Mouse (Mus musculus) MEL (cell line): Measurements from ENCODE around the gene Chd6. TPM values are rescaled to one million over a fixed set of nuclear protein-coding genes. Genes with fewer than 3 reads are reported as not detected.

Experiments used
- DNase-seq: peaks from one replicate; pipeline ENCODE4 v3.0.0; 2011; ENCODE audit warnings: low read depth, low spot score
- H3K27ac ChIP-seq: 2 replicates; pipeline ENCODE4 v1.5.1; 2012; ENCODE audit warnings: low read depth, mild to moderate bottlenecking, control low read depth, low read length, moderate library complexity; ENCODE audit not compliant: control insufficient read depth
- H3K27me3 ChIP-seq, 2 experiments: fragments of 150-350 bp in 1 of 2; sonication (generic) in 1 of 2; 2 replicates each; pipeline ENCODE4 v1.6.1; 2012; ENCODE audit warnings: low read length in 2 of 2, mild to moderate bottlenecking in 2 of 2, improper control_type of control experiment in 1 of 2, moderate library complexity in 1 of 2; ENCODE audit not compliant: insufficient read depth in 2 of 2, control insufficient read depth in 1 of 2
- H3K36me3 ChIP-seq, 2 experiments: 2 replicates each; pipeline ENCODE4 v1.6.1; 2012 to 2014; ENCODE audit warnings: low read length in 2 of 2, improper control_type of control experiment in 1 of 2, inconsistent platforms in 1 of 2, mild to moderate bottlenecking in 1 of 2; ENCODE audit not compliant: insufficient read depth in 2 of 2, control insufficient read depth in 1 of 2
- H3K4me1 ChIP-seq, 2 experiments: fragments of 150-350 bp in 1 of 2; sonication (generic) in 1 of 2; 2 replicates each; pipeline ENCODE4 v1.6.1; 2012; ENCODE audit warnings: low read length in 2 of 2, improper control_type of control experiment in 1 of 2, mild to moderate bottlenecking in 1 of 2; ENCODE audit not compliant: insufficient read depth in 2 of 2, control insufficient read depth in 1 of 2
- H3K4me3 ChIP-seq, 2 experiments: fragments of 150-350 bp in 1 of 2; sonication (generic) in 1 of 2; 2 replicates each; pipeline ENCODE4 v1.5.1; 2012; ENCODE audit warnings: low read depth in 2 of 2, low read length in 2 of 2, mild to moderate bottlenecking in 2 of 2, moderate library complexity in 2 of 2, control low read depth in 1 of 2, improper control_type of control experiment in 1 of 2; ENCODE audit not compliant: control insufficient read depth in 1 of 2, insufficient read depth in 1 of 2
- H3K79me2 ChIP-seq: 2 replicates; pipeline ENCODE4 v1.6.1; 2012; ENCODE audit warnings: mild to moderate bottlenecking, low read length, moderate library complexity; ENCODE audit not compliant: control insufficient read depth, poor library complexity, insufficient read depth
- H3K9ac ChIP-seq: 2 replicates; pipeline ENCODE4 v1.6.1; 2012; ENCODE audit warnings: low read depth, mild to moderate bottlenecking, control low read depth, low read length, moderate library complexity; ENCODE audit not compliant: control insufficient read depth, poor library complexity, severe bottlenecking
- H3K9me3 ChIP-seq: fragments of 150-350 bp; sonication (generic); replicated peaks from 2 replicates; pipeline ENCODE4 v1.6.1; 2012; ENCODE audit warnings: mild to moderate bottlenecking, low read length, improper control_type of control experiment, moderate library complexity; ENCODE audit not compliant: insufficient read depth
- BHLHE40 ChIP-seq: IDR thresholded peaks from 2 replicates; pipeline ENCODE4 v1.6.1; 2012; ENCODE audit warnings: low read depth, mild to moderate bottlenecking, inconsistent platforms, low read length, improper control_type of control experiment, borderline replicate concordance
- EP300 ChIP-seq, 2 experiments: IDR thresholded peaks; 2 replicates each; pipeline ENCODE4 v1.6.1; 2011; ENCODE audit warnings: improper control_type of control experiment in 2 of 2, low read length in 2 of 2, low read depth in 1 of 2, mild to moderate bottlenecking in 1 of 2
- ETS1 ChIP-seq: IDR thresholded peaks from 2 replicates; pipeline ENCODE4 v1.6.1; 2012; ENCODE audit warnings: low read depth, mild to moderate bottlenecking, inconsistent platforms, low read length, improper control_type of control experiment, moderate library complexity
- GATA1 ChIP-seq: IDR thresholded peaks from 2 replicates; pipeline ENCODE4 v1.6.1; 2011; ENCODE audit warnings: low read depth, low read length, improper control_type of control experiment
- MAFK ChIP-seq: IDR thresholded peaks from 2 replicates; pipeline ENCODE4 v1.6.1; 2011; ENCODE audit warnings: low read depth, mild to moderate bottlenecking, low read length, improper control_type of control experiment, borderline replicate concordance
- MAX ChIP-seq: IDR thresholded peaks from 2 replicates; pipeline ENCODE4 v1.6.1; 2011; ENCODE audit warnings: low read length, improper control_type of control experiment
- MAZ ChIP-seq: IDR thresholded peaks from 2 replicates; pipeline ENCODE4 v1.6.1; 2012; ENCODE audit warnings: low read depth, mild to moderate bottlenecking, inconsistent platforms, low read length, improper control_type of control experiment
- MEF2A ChIP-seq: IDR thresholded peaks from 2 replicates; pipeline ENCODE4 v1.6.1; 2014; ENCODE audit warnings: low read depth, mild to moderate bottlenecking, inconsistent platforms, low read length, improper control_type of control experiment; ENCODE audit not compliant: poor library complexity, insufficient replicate concordance, severe bottlenecking; ENCODE audit errors: extremely low read depth
- MXI1 ChIP-seq: IDR thresholded peaks from 2 replicates; pipeline ENCODE4 v1.6.1; 2011; ENCODE audit warnings: mild to moderate bottlenecking, low read depth, low read length, improper control_type of control experiment
- MYB ChIP-seq: IDR thresholded peaks from 2 replicates; pipeline ENCODE4 v1.6.1; 2011; ENCODE audit warnings: mild to moderate bottlenecking, low read depth, low read length, improper control_type of control experiment
- MYC ChIP-seq: IDR thresholded peaks from 2 replicates; pipeline ENCODE4 v1.6.1; 2011; ENCODE audit warnings: low read depth, mild to moderate bottlenecking, low read length, improper control_type of control experiment, moderate library complexity
- NELFE ChIP-seq: IDR thresholded peaks from 2 replicates; pipeline ENCODE4 v1.6.1; 2011; ENCODE audit warnings: low read depth, low read length, improper control_type of control experiment
- RCOR1 ChIP-seq: IDR thresholded peaks from 2 replicates; pipeline ENCODE4 v1.6.1; 2012; ENCODE audit warnings: low read depth, mild to moderate bottlenecking, inconsistent platforms, low read length, improper control_type of control experiment
- SIN3A ChIP-seq: IDR thresholded peaks from 2 replicates; pipeline ENCODE4 v1.6.1; 2012; ENCODE audit warnings: low read length, improper control_type of control experiment, inconsistent platforms
- SMC3 ChIP-seq: IDR thresholded peaks from 2 replicates; pipeline ENCODE4 v1.6.1; 2011; ENCODE audit warnings: low read depth, low read length, improper control_type of control experiment
- TAL1 ChIP-seq: IDR thresholded peaks from 2 replicates; pipeline ENCODE4 v1.6.1; 2012; ENCODE audit warnings: mild to moderate bottlenecking, inconsistent platforms, low read length, moderate library complexity, mixed read lengths
- TCF12 ChIP-seq: IDR thresholded peaks from 2 replicates; pipeline ENCODE4 v1.6.1; 2014; ENCODE audit warnings: low read depth, mild to moderate bottlenecking, inconsistent platforms, low read length, improper control_type of control experiment, moderate library complexity
- USF1 ChIP-seq: IDR thresholded peaks from 2 replicates; pipeline ENCODE4 v1.6.1; 2014; ENCODE audit warnings: low read depth, mild to moderate bottlenecking, inconsistent platforms, low read length, improper control_type of control experiment, moderate library complexity
- ZC3H11A ChIP-seq: IDR thresholded peaks from 2 replicates; pipeline ENCODE4 v1.6.1; 2012; ENCODE audit warnings: low read depth, mild to moderate bottlenecking, inconsistent platforms, low read length, improper control_type of control experiment
- ZNF384 ChIP-seq: IDR thresholded peaks from 2 replicates; pipeline ENCODE4 v1.6.1; 2012; ENCODE audit warnings: low read depth, mild to moderate bottlenecking, inconsistent platforms, low read length, improper control_type of control experiment
- polyA plus RNA-seq, 2 experiments: library from polyadenylated mRNA; stranded (reverse) in 1 of 2; unstranded in 1 of 2; fragments of >175 nt in 1 of 2; fragments of >200 nt in 1 of 2; gene quantifications; 2 replicates each; pipeline versions ENCODE4 v1.2.1 to v1.2.4; 2012; ENCODE audit warnings: low replicate concordance in 2 of 2, low read depth in 1 of 2; ENCODE audit not compliant: insufficient read length in 2 of 2, insufficient read depth in 1 of 2, missing spikeins in 1 of 2
- total RNA-seq: library from RNA; depleted of rRNA; stranded (reverse); fragments of 300-350 nt; gene quantifications from 2 replicates; pipeline ENCODE4 v1.2.3, GENCODE M21; 2012

The Chd6 gene
- total and polyA plus RNA-seq, 3 experiments: 9.7 to 200 (median 15.4) TPM

GRCm38 (mm10) chr2:160962149-160962548 lies 146.7 kb downstream of the Chd6 start:
- peaks cover 4 to 18% of the 10 kb centered on the region in 2 experiments; a peak in 3 of 4 replicates for H3K36me3 ChIP-seq
- no peak overlapping the region for H3K9ac ChIP-seq
- no peaks in the 10 kb centered on the region for H3K27me3 ChIP-seq
- TF ChIP-seq ZC3H11A (no peak), BHLHE40 (no peak), TCF12 (no peak), MYB (peak; percentile 49; the same call in 1 of the 2 replicates), MAX (peak; percentile 50; the same call in 1 of the 2 replicates), MXI1 (peak; percentile 48), GATA1 (0 out of 2 replicates have a peak, but pooled peaks have one; percentile 10), SIN3A (peak; percentile 93), ETS1 (peak; percentile 71), EP300 (IDR thresholded peaks at IDR 0.05; ENCODE audit: low read depth in 1 of 2, low read length in 2 of 2) (peak; percentile 56 to 61; a peak in 3 of 4 replicates)
- H3K27ac ChIP-seq: no peak overlapping the region
- peak; percentile 65 for DNase-seq
- H3K9me3 ChIP-seq: no peaks in the 10 kb centered on the region
- peaks cover 13 to 25% of the 10 kb centered on the region in 2 experiments for H3K4me1 ChIP-seq
- H3K79me2 ChIP-seq: no peaks in the 10 kb centered on the region
- H3K4me3 ChIP-seq: no peak overlapping the region

GRCm38 (mm10) chr2:160960956-160961646 lies 147.8 kb downstream of the Chd6 start:
- DNase-seq: peak; percentile 65
- TF ChIP-seq ETS1: peak; percentile 79
- TF ChIP-seq MEF2A: peak; percentile 29; the same call in 1 of the 2 replicates
- TF ChIP-seq MYC: peak; percentile 88; the same call in 1 of the 2 replicates
- peak; percentile 47; the same call in 1 of the 2 replicates for TF ChIP-seq USF1
- peak; percentile 76; the same call in 1 of the 2 replicates for TF ChIP-seq MAX
- TF ChIP-seq MYB: peak; percentile 64
- no peak for TF ChIP-seq SMC3
- no peak for TF ChIP-seq BHLHE40
- no peak for TF ChIP-seq NELFE
- TF ChIP-seq MXI1: peak; percentile 89
- TF ChIP-seq SIN3A: peak; percentile 82
- no peak for TF ChIP-seq RCOR1
- no peak for TF ChIP-seq MAFK
- TF ChIP-seq GATA1: peak; percentile 69
- TF ChIP-seq TCF12: peak; percentile 81
- TF ChIP-seq MAZ: no peak
- TF ChIP-seq TAL1: peak; percentile 37
- TF ChIP-seq ZNF384: peak; percentile 85
- TF ChIP-seq EP300 (IDR thresholded peaks at IDR 0.05; ENCODE audit: low read depth in 1 of 2, low read length in 2 of 2): peak; percentile 79 to 83
- peaks cover 2 to 18% of the 10 kb centered on the region in 2 experiments; a peak in 3 of 4 replicates for H3K36me3 ChIP-seq
- no peaks in the 10 kb centered on the region for H3K79me2 ChIP-seq
- peaks cover 13 to 25% of the 10 kb centered on the region in 2 experiments for H3K4me1 ChIP-seq
- no peaks in the 10 kb centered on the region for H3K9me3 ChIP-seq
- no peaks in the 10 kb centered on the region for H3K27me3 ChIP-seq
- no peak overlapping the region for H3K4me3 ChIP-seq
- H3K27ac ChIP-seq: peak overlapping the region; percentile 26; the same call in 1 of the 2 replicates
- no peak overlapping the region for H3K9ac ChIP-seq
